Mouse (Mus musculus) left cerebral cortex, adult 11 months (tissue): ENCODE measurements at regions not wholly inside any gene's neighbourhood (a gene's known extent, or its start where the extent isn't known, plus 50 kb on each side); places are given as distances from the start of the nearest gene placed in this dataset.

Experiments
- DNase-seq: peaks from one replicate; pipeline ENCODE4 v3.0.0; 2022; ENCODE audit warnings: low spot score

DNA sequence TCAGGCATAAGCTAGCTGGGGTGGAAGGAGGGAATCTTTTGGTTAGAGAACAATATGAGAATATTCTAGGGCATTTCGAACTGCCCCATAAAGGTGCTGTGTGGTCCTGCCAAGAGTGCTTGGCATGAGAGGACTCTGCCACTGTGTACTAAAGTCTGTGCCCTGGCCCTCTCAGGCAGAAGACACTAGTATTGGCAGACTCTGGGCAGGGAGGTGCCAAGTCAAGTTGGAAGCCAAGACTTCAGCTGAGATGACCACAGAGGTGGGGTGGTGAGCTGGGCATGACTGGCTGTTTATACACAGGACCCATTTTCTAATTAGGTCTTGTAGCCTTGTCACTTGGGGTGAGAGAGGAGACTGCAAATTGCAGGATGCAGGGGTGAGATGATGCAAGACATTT, 104.4 kb upstream of the Glra1 start:
- DNase-seq: no peak

DNA sequence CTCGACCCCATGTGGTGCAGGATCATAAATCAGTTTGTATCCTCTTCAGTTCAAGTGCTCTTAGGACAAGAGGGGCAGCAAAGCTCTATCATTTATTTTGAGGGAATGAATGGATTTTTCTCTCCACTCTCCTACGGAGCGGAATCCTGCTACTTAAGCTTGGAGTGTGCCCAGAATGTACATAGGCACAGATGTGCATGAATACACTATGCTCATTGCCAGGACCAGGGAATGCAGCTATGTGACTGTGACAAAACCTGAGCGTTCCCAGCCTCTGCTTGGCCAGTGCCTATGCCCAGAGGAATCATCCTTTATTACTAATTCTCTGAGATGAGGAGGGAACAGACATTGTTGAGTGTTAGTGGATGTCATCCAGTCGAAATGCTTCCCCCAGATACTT, 99.5 kb upstream of the Glra1 start:
- peak; percentile 0 for DNase-seq

DNA sequence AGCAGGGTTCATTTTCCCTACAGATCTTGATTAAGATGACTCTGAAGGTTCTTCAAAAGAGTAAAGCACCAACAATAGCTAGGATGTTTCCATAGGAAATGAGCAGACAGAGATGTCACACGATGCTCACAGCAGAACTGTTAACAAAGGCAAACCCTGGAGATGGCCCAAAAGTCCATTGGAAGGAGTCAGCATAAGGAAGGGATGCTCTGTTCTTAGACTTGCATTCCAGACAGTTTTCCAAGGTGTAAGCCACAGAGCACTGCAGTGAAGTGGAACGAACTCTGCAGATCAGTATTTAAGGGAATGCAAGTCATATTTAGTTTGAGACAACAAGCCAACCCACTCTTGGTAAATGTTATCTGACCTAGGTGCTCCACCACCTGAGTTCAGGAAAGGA, 93.9 kb upstream of the Glra1 start:
- DNase-seq: no peak

DNA sequence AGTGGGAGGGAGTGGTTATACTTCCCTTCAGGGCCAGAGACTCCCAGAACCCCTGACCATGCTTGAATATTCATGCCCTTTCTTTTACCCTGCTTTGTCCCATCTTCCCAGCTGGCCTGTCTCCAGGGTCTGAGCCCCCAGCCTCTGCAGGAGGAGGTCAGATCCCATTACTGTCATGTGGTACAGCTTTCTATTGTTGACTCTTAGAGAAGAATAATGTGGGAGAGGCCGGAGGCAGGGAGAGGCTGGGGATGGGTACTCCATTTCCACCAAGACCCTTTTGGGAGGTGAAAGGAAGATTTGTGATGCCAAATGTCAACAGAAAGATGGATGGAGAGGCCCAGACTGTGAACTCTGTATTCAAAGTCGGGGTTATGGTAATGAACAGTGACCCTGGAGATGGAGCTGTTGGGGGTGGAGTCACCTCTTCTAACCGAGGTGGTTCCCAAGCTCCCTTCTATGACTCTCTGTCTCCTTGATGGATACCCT, 77.1 kb upstream of the Glra1 start:
- no peak for DNase-seq

DNA sequence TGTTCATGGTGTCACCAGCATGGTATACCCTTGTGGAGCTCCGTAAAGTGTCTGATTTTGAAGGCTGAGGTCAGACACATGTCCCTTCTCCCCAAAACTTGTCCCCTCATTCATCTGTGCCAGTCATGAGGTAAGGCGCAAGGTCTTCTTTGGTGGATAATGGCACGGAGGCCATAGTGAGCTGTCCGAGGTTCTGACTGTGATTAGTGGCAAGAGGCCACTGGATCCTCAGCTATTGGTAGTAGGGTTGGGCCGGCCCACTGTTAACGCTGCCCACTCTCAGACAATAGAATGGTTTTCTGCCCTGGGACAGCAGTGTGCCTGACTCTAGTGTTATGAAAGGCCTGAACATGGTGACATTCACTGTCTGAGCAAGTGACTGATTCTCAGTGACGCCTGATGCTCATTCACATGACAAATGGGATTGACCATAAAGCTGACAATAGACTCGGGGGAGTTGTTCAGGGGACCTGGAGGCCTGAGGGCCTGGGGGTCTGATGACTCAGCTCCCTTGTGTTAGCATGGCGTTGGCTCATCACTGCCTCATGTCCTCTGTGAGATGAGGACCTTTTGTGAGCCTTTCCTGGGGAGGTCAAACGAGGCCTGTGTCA, 74.5 kb upstream of the Glra1 start:
- no peak for DNase-seq

DNA sequence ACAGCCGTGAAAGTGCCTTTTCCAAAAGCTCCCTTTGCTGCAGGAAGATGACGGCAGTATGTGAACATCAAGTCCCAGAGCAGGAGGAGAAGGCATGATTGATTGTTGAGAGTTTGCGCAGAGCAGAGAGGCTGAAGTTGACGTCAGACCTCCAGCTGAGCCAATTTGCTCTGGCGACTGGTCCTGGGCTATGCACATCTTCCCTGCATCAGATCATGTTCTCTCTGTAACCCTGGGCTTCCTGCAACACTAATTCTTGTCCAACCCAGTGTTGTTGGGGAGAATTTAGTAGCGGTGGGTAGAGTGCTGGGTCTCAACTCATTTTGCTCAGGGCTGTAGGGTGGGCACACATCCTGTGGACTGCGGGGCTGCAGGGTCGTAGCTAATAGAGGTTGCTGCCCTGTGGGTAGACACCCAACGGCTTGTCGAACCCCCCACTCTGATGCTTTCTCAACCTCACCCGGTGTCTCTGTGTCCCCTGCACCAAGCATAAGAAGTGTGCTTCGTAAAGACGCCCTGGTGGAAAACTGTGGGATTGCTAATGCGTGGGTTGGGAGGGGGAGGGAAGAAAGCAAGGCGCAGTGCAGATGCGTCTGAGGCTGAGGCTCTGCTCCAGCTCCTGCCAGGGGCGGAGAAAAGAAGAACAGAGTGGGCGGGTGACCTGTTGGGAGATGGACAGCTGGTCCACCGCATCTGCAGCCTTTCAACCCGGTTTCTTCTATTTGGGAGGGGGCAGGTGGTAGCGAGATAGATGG, 73.4 kb upstream of the Glra1 start:
- DNase-seq: no peak

DNA sequence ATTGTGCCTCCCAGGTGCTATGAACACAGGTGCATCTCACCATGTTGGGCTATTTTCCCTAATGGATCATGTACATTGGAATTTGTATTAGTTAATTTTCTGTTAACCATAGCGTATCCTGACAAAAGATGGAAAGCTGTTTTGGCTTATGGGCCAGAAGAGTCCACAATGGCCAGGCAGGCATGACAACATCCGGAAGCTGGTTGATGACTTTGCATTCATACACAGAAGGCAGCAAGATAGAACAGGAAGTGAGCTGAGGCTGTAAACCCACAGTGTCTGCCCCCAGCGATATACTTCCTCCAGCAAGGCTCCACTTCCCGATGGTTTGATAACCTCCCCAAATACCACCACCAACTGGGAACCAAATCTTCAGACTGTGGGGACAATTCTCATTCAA, 55.1 kb upstream of the Glra1 start:
- DNase-seq: no peak

DNA sequence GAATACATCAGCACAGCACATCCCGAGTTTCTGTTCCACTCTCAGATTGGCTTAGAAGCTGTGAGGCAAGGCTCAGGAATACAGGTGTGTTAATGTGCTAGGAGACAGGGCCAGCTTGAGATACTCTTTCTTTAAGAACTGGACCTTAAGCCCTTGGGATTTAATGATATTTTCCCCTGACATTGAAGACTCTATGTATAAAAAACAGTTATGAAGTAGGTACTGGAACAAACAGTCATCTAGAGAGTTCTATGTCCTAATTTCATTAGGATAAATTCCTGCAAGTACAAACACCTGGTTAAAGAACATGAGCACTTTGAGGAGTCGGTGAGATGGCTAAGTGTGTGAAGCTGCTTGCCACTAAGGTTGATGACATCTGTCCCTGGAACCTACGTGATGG, 54.3 kb upstream of the Glra1 start:
- no peak for DNase-seq
